Mouse (Mus musculus) heart, postnatal 0 days (tissue): ENCODE measurements around the gene Zfhx3.

Source experiments
- CTCF ChIP-seq: IDR thresholded peaks from 2 replicates; pipeline ENCODE4 v1.5.1; 2016; ENCODE audit warnings: antibody characterized with exemption, control low read depth, low read depth
- EP300 ChIP-seq: IDR thresholded peaks from 2 replicates; pipeline ENCODE4 v1.6.1; 2016; ENCODE audit warnings: antibody characterized with exemption, low read depth

- TF ChIP-seq CTCF, result no peak
- TF ChIP-seq EP300, result no peak
Observed at GRCm38 (mm10) chr8:107936725-107937124, 5.7 kb upstream of the Zfhx3 start.
